Mouse (Mus musculus): ENCODE results near the gene Ppil3. TPM values are rescaled to one million over a fixed set of nuclear protein-coding genes. Genes with fewer than 3 reads are reported as not detected.
A peak's percentile ranks its signal among the peaks of the same experiment; 100 is the strongest.

The Ppil3 gene
- polyA plus RNA-seq, 1 experiment from 2014 or later: 32.8 TPM

DNA sequence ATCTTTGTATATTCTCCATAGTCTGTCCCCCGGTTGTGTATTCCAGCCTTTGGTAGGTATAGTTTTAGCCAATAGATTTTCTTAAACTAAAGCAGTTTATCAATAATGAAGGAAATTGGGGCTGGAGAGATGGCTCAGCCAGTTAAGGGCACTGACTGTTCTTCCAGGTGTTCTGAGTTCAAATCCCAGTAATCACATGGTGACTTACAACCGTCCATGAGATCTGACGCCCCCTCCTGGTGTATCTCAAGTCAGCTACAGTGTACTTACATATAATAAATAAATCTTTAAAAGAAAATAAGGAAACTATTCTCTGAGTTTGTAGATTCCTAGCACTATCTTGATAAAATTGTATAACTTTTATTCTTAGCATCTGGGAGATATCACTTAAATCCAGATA is 49.9 kb downstream of the Ppil3 start:
- no peak overlapping the region for H3K9ac ChIP-seq (ENCODE audit: low read length)
- H3K4me2 ChIP-seq (replicated peaks; ENCODE audit: low read depth): no peak overlapping the region
- no peak overlapping the region for H3K4me3 ChIP-seq (ENCODE audit: low read depth, low read length)
- TF ChIP-seq CTCF (IDR thresholded peaks at IDR 0.05; ENCODE audit: low read depth) (peak; percentile 22; the same call in 1 of the 2 replicates), EP300 (optimal IDR thresholded peaks at IDR 0.05) (no peak)
- H3K27me3 ChIP-seq (ENCODE audit: control insufficient read depth, insufficient read depth, low read length): no peaks in the 10 kb centered on the region
- no peak overlapping the region for H3K27ac ChIP-seq (replicated peaks)
- no peaks in the 10 kb centered on the region; the same call in 1 of the 2 replicates for H3K4me1 ChIP-seq (replicated peaks; ENCODE audit: control insufficient read depth, insufficient read depth)
- peaks cover 24% of the 10 kb centered on the region for H3K36me3 ChIP-seq (ENCODE audit: control insufficient read depth, insufficient read depth, low read length)
- H3K9me3 ChIP-seq (ENCODE audit: control insufficient read depth, low read length): no peaks in the 10 kb centered on the region
- ATAC-seq (ENCODE audit: low FRiP score, low TSS enrichment) (no peak), DNase-seq (ENCODE audit: low spot score) (no peak)
- 91% methylated on average over 3 of the region's 3 CpGs for WGBS

DNA sequence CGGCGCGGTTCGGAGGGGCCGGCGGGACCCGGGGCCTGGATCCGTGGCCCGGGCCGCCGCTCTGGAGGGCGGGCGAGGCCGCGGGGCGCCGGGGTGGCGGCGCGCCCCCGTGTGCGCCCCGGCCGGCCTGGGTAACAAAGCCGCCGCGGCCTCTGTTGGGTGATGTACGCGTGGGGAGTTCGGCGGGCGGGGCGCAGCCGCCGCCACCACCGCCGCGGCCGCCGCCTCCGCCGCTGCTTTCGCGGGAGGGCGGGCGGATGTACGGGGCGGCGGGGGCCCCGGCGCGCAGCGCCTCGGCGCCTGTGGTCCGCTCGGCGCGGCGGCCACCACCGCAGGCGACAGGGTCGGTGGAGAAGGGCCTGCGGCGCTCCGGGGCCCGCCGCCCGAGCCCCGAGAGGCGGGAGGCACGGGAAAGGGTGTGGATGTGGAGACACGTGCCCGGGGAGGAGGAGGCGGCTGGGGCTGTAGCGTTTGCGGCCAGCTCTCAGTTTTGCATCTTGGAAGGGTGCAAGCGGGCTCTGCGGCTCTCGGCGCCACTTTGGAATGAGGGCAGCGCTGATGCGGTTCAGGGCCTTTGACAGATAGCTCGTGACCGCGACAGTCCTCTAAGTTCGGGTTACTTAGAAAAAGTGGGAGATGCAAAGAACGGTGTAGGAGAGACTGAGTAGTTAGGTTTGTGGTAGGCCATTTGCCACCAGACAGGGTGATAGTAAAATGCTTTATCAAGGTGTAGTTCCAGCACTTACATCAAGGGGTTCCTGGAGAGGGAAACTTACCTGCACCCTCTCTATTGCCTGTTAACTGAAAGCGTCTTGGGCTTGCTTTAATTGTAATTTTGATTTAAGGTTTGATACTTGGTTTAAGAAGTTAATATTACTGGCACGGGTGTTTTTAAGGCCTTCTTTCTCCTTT is 51.7 kb downstream of the Ppil3 start:
- Histone ChIP-seq H3K9ac (ENCODE audit: low read length) (peak overlapping the region; percentile 99), H3K27ac (replicated peaks) (peak overlapping the region; percentile 99), H3K4me3 (ENCODE audit: low read depth, low read length) (peak overlapping the region; percentile 90), H3K27me3 (ENCODE audit: control insufficient read depth, insufficient read depth, low read length) (no peaks in the 10 kb centered on the region), H3K4me1 (replicated peaks; ENCODE audit: control insufficient read depth, insufficient read depth) (no peaks in the 10 kb centered on the region; the same call in 1 of the 2 replicates), H3K4me2 (replicated peaks; ENCODE audit: low read depth) (peak overlapping the region; percentile 77), H3K36me3 (ENCODE audit: control insufficient read depth, insufficient read depth, low read length) (peaks cover 13% of the 10 kb centered on the region), H3K9me3 (ENCODE audit: control insufficient read depth, low read length) (no peaks in the 10 kb centered on the region)
- TF ChIP-seq EP300 (optimal IDR thresholded peaks at IDR 0.05) (no peak), CTCF (IDR thresholded peaks at IDR 0.05; ENCODE audit: low read depth) (peak; percentile 21; the same call in 1 of the 2 replicates)
- peak; percentile 59 for ATAC-seq (ENCODE audit: low FRiP score, low TSS enrichment)
- under 1% methylated on average over 46 of the region's 90 CpGs for WGBS
- peak; percentile 75 for DNase-seq (ENCODE audit: low spot score)

DNA sequence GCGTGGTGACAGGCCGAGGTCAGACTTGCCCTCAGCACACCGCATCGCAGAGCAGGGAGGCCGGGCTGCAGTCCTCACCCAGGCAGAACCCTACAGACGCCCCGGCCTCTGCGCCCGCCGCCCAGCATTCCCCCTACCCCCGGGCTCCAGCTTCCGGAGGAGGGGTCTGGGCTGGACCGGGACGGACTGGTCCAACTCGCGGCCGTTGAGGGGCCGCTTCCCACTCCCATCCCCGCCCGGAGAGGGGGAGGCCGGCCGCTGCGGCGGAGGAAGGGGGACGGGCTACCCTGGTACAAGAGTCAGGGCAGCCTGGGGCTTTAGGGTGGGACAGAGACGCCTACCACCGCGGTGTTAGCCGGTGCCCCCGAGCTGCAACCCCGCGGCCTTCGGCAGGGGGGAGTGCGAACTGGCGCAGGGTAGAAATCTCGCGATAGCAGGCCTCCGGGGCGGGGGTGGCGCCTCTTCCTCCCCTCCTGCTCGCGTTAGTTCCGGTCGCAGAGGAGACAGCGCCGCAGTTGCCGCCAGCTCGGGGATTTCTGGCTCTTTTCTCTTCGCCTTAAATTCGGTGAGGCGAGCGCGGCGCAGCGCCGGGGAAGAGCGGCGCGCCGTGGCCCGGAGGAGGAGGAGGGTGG is 52.5 kb downstream of the Ppil3 start, which contains the start of gene Bzw1:
TSS of gene Bzw1 (plus strand) at position 247 of the 632 bp plus-strand sequence.
- ATAC-seq (ENCODE audit: low FRiP score, low TSS enrichment): peak; percentile 96

DNA sequence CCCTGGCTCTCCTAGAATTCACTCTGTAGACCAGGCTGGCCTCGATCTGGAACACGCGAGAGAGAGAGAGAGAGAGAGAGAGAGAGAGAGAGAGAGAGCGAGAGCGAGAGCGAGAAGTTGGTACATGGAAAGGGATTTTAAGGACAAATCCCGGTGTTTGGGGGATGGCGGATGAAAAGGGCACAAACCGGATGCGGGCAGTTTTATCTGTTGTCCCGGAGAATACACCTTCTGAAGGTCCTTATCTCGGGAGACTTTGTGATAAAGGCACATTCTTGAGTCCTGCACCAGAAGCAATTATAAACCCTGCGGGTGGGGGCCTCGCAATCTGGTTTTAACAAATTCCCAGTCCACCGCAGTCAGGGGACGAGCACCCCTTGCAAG is 53.0 kb downstream of the Ppil3 start:
- peak overlapping the region; percentile 77 for H3K4me2 ChIP-seq (replicated peaks; ENCODE audit: low read depth)
- H3K4me3 ChIP-seq (ENCODE audit: low read depth, low read length): peak overlapping the region; percentile 90
- H3K27me3 ChIP-seq (ENCODE audit: control insufficient read depth, insufficient read depth, low read length): no peaks in the 10 kb centered on the region
- H3K9me3 ChIP-seq (ENCODE audit: control insufficient read depth, low read length): no peaks in the 10 kb centered on the region
- H3K27ac ChIP-seq (replicated peaks): peak overlapping the region; percentile 99
- H3K4me1 ChIP-seq (replicated peaks; ENCODE audit: control insufficient read depth, insufficient read depth): no peaks in the 10 kb centered on the region; the same call in 1 of the 2 replicates
- peaks cover 7% of the 10 kb centered on the region for H3K36me3 ChIP-seq (ENCODE audit: control insufficient read depth, insufficient read depth, low read length)
- WGBS: under 1% methylated on average over 16 of the region's 16 CpGs
- peak overlapping the region; percentile 99 for H3K9ac ChIP-seq (ENCODE audit: low read length)
- TF ChIP-seq EP300 (optimal IDR thresholded peaks at IDR 0.05) (no peak), CTCF (IDR thresholded peaks at IDR 0.05; ENCODE audit: low read depth) (no peak)
- ATAC-seq (ENCODE audit: low FRiP score, low TSS enrichment) (no peak; the same call in 1 of the 2 replicates), DNase-seq (ENCODE audit: low spot score) (no peak)

More for the DNA sequence above, 52.5 kb downstream of the Ppil3 start, which contains the start of gene Bzw1:
- WGBS: under 1% methylated on average over 45 of the region's 61 CpGs
- Histone ChIP-seq H3K9me3 (ENCODE audit: control insufficient read depth, low read length) (no peaks in the 10 kb centered on the region), H3K27me3 (ENCODE audit: control insufficient read depth, insufficient read depth, low read length) (no peaks in the 10 kb centered on the region), H3K4me2 (replicated peaks; ENCODE audit: low read depth) (peak within 1 kb of the TSS; percentile 77), H3K4me1 (replicated peaks; ENCODE audit: control insufficient read depth, insufficient read depth) (no peaks in the 10 kb centered on the region; the same call in 1 of the 2 replicates), H3K36me3 (ENCODE audit: control insufficient read depth, insufficient read depth, low read length) (peaks cover 7% of the 10 kb centered on the region), H3K9ac (ENCODE audit: low read length) (peak within 1 kb of the TSS; percentile 99), H3K27ac (replicated peaks) (peak within 1 kb of the TSS; percentile 99), H3K4me3 (ENCODE audit: low read depth, low read length) (peak within 1 kb of the TSS; percentile 90)
- TF ChIP-seq CTCF (IDR thresholded peaks at IDR 0.05; ENCODE audit: low read depth): no peak; the same call in 1 of the 2 replicates
- TF ChIP-seq EP300 (optimal IDR thresholded peaks at IDR 0.05): peak; percentile 99
- peak; percentile 94 for DNase-seq (ENCODE audit: low spot score)

DNA sequence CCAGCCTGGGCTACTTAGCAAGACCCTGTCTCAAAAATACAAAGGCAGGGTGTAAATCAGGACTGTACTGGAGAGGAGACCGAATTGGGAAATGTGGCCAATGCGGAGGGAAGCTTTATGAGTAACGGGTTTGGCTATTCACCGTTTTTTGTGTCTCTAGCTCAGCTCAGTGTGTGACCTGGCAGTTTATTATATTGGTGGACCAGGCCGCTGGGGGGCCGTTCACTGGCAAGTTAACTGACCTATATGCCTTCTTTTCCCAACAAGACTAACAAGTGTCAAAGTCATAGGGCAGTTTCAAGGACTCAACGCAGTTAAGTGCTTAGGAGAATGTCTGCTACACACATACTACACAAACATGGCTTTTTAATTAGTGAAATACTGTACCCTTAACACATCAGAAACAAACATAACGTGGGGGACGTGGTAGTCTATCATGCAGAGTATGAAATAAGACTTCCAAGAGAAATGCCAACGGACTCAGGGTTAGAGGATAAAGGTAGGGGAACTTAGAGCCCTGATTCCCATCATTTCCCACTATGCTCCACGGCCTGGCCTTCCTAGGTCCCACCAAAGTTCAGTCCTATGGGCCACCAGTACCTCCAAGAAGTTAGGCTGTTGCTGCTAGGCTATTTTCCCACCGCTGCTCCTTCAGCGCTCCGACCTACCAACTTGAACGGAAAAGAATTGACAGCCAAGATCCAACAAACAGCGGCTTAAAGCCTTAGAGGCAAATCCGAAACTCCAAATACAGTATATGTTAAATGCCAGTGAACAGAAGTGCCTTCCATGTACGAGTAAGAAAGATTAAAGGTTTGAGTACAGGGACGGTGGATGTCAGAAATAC is 53.6 kb downstream of the Ppil3 start:
- Histone ChIP-seq H3K27ac (replicated peaks) (peak overlapping the region; percentile 99), H3K4me2 (replicated peaks; ENCODE audit: low read depth) (peak overlapping the region; percentile 77), H3K4me3 (ENCODE audit: low read depth, low read length) (peak overlapping the region; percentile 90), H3K9me3 (ENCODE audit: control insufficient read depth, low read length) (no peaks in the 10 kb centered on the region), H3K9ac (ENCODE audit: low read length) (peak overlapping the region; percentile 99), H3K27me3 (ENCODE audit: control insufficient read depth, insufficient read depth, low read length) (no peaks in the 10 kb centered on the region), H3K36me3 (ENCODE audit: control insufficient read depth, insufficient read depth, low read length) (peaks cover 7% of the 10 kb centered on the region), H3K4me1 (replicated peaks; ENCODE audit: control insufficient read depth, insufficient read depth) (no peaks in the 10 kb centered on the region; the same call in 1 of the 2 replicates)
- 40% methylated on average over 19 of the region's 19 CpGs for WGBS
- ATAC-seq (ENCODE audit: low FRiP score, low TSS enrichment) (no peak), DNase-seq (ENCODE audit: low spot score) (no peak)
- no peak for TF ChIP-seq CTCF (IDR thresholded peaks at IDR 0.05; ENCODE audit: low read depth)
- TF ChIP-seq EP300 (optimal IDR thresholded peaks at IDR 0.05): no peak

All from stomach, postnatal 0 days (tissue).